Mouse (Mus musculus) liver, embryonic 14.5 days (tissue): ENCODE results near the gene Pced1b.

Source experiments
- CTCF ChIP-seq: IDR thresholded peaks from 2 replicates; pipeline ENCODE4 v1.5.1; 2016; ENCODE audit warnings: antibody characterized with exemption, low read depth, control low read depth
- EP300 ChIP-seq: IDR thresholded peaks from 2 replicates; pipeline ENCODE4 v1.6.1; 2016; ENCODE audit warnings: antibody characterized with exemption, low read depth

- TF ChIP-seq CTCF (no peak), EP300 (no peak)
Measured at GRCm38 (mm10) chr15:97216843-97217242, 30.1 kb upstream of the Pced1b start.
